Mouse (Mus musculus) limb, embryonic 13.5 days (tissue): ENCODE results near the gene Faim. TPM values are rescaled to one million over a fixed set of nuclear protein-coding genes. Genes with fewer than 3 reads are reported as not detected.

Experiments used
- polyA plus RNA-seq: library from polyadenylated mRNA; unstranded; fragments of >200 nt; fragmentation: Nextera tagmentation; extraction: Ambion mirVana; gene quantifications from 2 replicates; pipeline ENCODE4 v1.2.1, GENCODE M21; 2015

Faim gene
- polyA plus RNA-seq, 1 experiment from 2014 or later = 44.4 TPM

Other genes starting within 250 kb of the Faim start
- gene Prr23a1, start 143.9 kb upstream of the Faim start, polyA plus RNA-seq = not detected in 2 replicates
- not detected in 2 replicates for gene Prr23a2, start 129.9 kb upstream of the Faim start, polyA plus RNA-seq
- gene Prr23a3, start 121.6 kb upstream of the Faim start, polyA plus RNA-seq = 0.08 TPM in 1 of 2 replicates, not detected in the other
- not detected in 2 replicates for gene 7420426K07Rik, start 83.3 kb upstream of the Faim start, polyA plus RNA-seq
- gene Foxl2, start 31.1 kb upstream of the Faim start, polyA plus RNA-seq = not detected in 2 replicates
- gene Gm1123, start 49.3 kb downstream of the Faim start, polyA plus RNA-seq = 0.11 TPM in 1 of 2 replicates, not detected in the other
- 1.0 and 1.2 TPM in 2 replicates for gene Pik3cb, start 154.2 kb downstream of the Faim start, polyA plus RNA-seq